Mouse (Mus musculus): ENCODE data around the gene Slc29a3. TPM values are rescaled to one million over a fixed set of nuclear protein-coding genes. Genes with fewer than 3 reads are reported as not detected.
A peak's percentile ranks its signal among the peaks of the same experiment; 100 is the strongest.

Slc29a3 gene
- polyA plus RNA-seq, 2 experiments: 1.7 to 2.1 TPM

DNA sequence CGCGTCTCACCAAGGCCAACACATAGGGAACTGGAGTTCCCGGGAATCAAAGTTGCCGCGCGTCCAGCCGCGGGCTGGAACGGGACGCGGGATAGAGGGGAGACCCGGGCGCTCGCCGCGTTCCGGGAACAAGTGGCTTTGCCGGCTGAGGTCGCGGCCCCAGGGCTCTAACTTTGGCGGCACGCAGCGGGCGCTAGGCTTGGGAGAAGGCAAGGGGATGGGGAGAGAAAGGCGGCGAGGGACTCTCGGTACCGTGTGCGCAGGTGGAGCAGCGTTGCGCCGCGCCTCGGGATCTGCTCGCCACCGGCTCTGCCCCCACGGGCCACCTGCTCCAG, 66.0 kb downstream of the Slc29a3 start:
- H3K4me3 ChIP-seq (ENCODE audit: insufficient read depth in 1 of 2, low read depth in 2 of 2, low read length in 2 of 2): peak overlapping the region in 1 of 2 experiments; percentile 40; a peak in 2 of 4 replicates
- H3K4me1 ChIP-seq (replicated peaks; ENCODE audit: control insufficient read depth in 2 of 2, insufficient read depth in 2 of 2, low read length in 1 of 2): no peaks in the 10 kb centered on the region
- no peak overlapping the region for H3K27ac ChIP-seq
- no peaks in the 10 kb centered on the region for H3K9me3 ChIP-seq (ENCODE audit: control insufficient read depth, low read length)
- H3K9ac ChIP-seq (replicated peaks): no peak overlapping the region
- TF ChIP-seq EP300 (IDR thresholded peaks at IDR 0.05; ENCODE audit: low read depth) (no peak), CTCF (IDR thresholded peaks at IDR 0.05; ENCODE audit: low read depth) (no peak)
- no peak for DNase-seq (ENCODE audit: low read depth in 3 of 3, low spot score in 3 of 3)
- H3K4me2 ChIP-seq (ENCODE audit: low read depth): peak overlapping the region; percentile 59; the same call in 1 of the 2 replicates
- whole genome bisulfite sequencing (ENCODE audit: insufficient replicate concordance): 2% methylated on average over 37 of the region's 37 CpGs
- H3K27me3 ChIP-seq (ENCODE audit: control insufficient read depth, insufficient read depth, low read length): peaks cover 45% of the 10 kb centered on the region
- no peak for ATAC-seq (ENCODE audit: insufficient read depth)
- H3K36me3 ChIP-seq (replicated peaks; ENCODE audit: control insufficient read depth, insufficient read depth, low read depth): no peaks in the 10 kb centered on the region

DNA sequence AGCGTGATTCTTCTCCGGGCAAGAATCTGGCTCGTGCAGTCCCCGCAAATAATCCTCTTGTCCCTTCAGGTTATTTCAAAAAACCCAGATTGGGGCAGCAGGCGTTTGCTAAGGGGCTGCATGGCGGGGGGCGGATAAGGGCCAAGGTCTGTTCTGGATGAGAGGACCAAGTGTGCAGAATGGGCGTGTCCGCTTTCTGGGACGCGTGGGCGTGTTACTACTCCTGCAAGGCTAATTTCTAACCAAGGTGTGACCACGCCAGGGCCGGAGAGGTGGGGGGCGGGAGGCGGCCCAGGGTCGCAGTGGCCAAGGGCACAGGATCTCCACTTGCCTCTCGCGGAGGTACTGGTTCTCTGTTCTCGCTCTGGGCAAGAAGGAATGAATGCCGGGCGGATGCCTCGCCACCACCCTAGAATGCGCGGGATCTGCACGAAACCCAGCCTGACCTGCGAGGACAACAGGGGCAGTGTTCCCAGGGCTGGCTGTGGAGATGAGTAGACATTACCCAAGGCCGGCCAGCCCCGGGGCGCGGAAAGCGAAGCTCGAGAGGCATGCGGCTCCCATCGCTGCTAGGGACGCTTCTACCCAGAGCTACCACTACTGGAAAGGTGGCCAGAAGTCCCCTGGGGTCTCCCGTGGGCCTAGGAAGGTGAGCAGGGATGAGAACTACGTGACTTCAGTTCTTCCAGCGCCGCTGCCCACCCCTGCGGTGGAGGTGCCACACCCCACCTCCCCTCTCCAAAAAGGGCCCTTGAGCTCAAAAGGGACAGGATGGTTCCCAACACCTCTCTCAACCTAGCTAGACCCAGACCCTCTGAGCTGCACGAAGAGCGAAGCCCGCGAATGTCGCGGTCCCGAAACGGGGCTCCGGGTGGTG, 66.6 kb downstream of the Slc29a3 start:
- Histone ChIP-seq H3K9me3 (ENCODE audit: control insufficient read depth, low read length) (no peaks in the 10 kb centered on the region), H3K9ac (replicated peaks) (no peak overlapping the region), H3K27ac (no peak overlapping the region), H3K4me3 (ENCODE audit: insufficient read depth in 1 of 2, low read depth in 2 of 2, low read length in 2 of 2) (no peak overlapping the region), H3K36me3 (replicated peaks; ENCODE audit: control insufficient read depth, insufficient read depth, low read depth) (no peaks in the 10 kb centered on the region), H3K27me3 (ENCODE audit: control insufficient read depth, insufficient read depth, low read length) (peaks cover 45% of the 10 kb centered on the region), H3K4me2 (ENCODE audit: low read depth) (peak overlapping the region; percentile 59; the same call in 1 of the 2 replicates), H3K4me1 (replicated peaks; ENCODE audit: control insufficient read depth in 2 of 2, insufficient read depth in 2 of 2, low read length in 1 of 2) (no peaks in the 10 kb centered on the region)
- TF ChIP-seq CTCF (IDR thresholded peaks at IDR 0.05; ENCODE audit: low read depth) (no peak), EP300 (IDR thresholded peaks at IDR 0.05; ENCODE audit: low read depth) (no peak)
- 6% methylated on average over 50 of the region's 50 CpGs for WGBS (ENCODE audit: insufficient replicate concordance)
- ATAC-seq (ENCODE audit: insufficient read depth): no peak
- no peak for DNase-seq (ENCODE audit: low read depth in 3 of 3, low spot score in 3 of 3)

DNA sequence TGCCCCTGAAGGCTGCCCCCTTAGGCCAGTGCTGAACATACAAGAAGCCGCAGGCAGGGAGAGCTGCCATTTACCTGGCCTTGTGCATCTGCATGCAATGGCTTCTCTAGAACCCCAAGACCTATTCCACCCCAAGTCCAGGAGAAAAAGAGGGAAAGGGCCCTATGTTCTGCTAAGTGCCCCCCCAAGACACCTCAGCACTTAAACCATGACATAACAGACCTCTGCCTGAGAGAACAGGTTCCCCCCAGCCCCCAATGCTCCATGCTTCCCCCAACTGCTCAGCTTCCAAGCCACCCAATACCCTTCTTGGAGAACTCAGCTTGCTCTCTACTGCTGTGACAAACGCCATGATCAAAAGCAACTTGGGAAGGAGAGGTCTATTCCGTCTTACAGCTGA, 73.7 kb downstream of the Slc29a3 start:
- WGBS (ENCODE audit: insufficient replicate concordance): 55% methylated on average over 3 of the region's 3 CpGs
- H3K27me3 ChIP-seq (ENCODE audit: control insufficient read depth, insufficient read depth, low read length): no peaks in the 10 kb centered on the region; the same call in 1 of the 2 replicates
- H3K9ac ChIP-seq (replicated peaks): no peak overlapping the region
- no peaks in the 10 kb centered on the region for H3K4me1 ChIP-seq (replicated peaks; ENCODE audit: control insufficient read depth in 2 of 2, insufficient read depth in 2 of 2, low read length in 1 of 2)
- no peak for ATAC-seq (ENCODE audit: insufficient read depth)
- H3K27ac ChIP-seq: no peak overlapping the region
- DNase-seq (ENCODE audit: low read depth in 3 of 3, low spot score in 3 of 3): no peak
- TF ChIP-seq CTCF (IDR thresholded peaks at IDR 0.05; ENCODE audit: low read depth): no peak
- TF ChIP-seq EP300 (IDR thresholded peaks at IDR 0.05; ENCODE audit: low read depth): no peak
- H3K4me3 ChIP-seq (ENCODE audit: insufficient read depth in 1 of 2, low read depth in 2 of 2, low read length in 2 of 2): no peak overlapping the region
- H3K4me2 ChIP-seq (ENCODE audit: low read depth): no peak overlapping the region
- H3K36me3 ChIP-seq (replicated peaks; ENCODE audit: control insufficient read depth, insufficient read depth, low read depth): no peaks in the 10 kb centered on the region
- H3K9me3 ChIP-seq (ENCODE audit: control insufficient read depth, low read length): no peaks in the 10 kb centered on the region

DNA sequence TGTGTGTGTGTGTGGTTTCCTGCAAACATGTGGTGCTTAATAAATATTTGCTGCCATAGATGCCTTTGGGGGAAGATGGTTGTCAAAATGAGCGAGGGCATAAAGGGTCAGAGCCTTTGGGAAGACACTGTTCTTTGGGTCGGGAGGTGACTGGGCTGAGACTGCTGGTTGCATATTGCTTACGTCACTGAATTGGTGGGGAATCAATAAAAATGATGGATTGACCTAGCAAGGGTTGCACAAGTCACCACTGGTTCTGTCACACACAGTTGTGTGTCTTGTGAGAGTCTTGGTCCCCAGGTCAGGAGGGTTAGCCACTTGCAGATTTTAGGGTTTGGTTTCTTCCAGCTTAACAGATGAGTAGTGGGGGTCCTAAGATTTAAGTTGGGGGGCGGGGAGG, 75.3 kb downstream of the Slc29a3 start:
- ATAC-seq (ENCODE audit: insufficient read depth): no peak
- H3K27ac ChIP-seq: no peak overlapping the region

DNA sequence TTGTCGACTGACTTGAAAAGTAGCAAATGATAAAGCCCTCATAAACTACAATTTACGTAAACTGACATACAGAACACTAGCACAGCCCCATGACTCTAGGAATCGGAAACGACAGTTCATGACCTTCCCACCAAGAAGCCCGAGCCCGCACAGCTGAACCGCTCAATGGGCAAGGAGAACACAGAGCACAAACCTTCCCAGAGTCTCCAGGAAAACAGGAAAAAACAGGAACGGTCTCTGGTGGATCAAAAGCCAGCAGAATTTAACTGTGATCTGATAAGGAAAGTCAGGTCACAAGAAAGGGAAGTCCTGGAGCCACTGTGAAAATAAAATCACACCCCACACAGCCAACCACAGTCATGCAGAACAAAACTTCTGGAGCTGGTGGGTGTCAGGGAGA, 82.4 kb downstream of the Slc29a3 start:
- ATAC-seq (ENCODE audit: insufficient read depth): no peak
- no peaks in the 10 kb centered on the region for H3K36me3 ChIP-seq (replicated peaks; ENCODE audit: control insufficient read depth, insufficient read depth, low read depth)
- H3K9ac ChIP-seq (replicated peaks): no peak overlapping the region
- no peak overlapping the region for H3K4me2 ChIP-seq (ENCODE audit: low read depth)
- H3K4me1 ChIP-seq (replicated peaks; ENCODE audit: control insufficient read depth in 2 of 2, insufficient read depth in 2 of 2, low read length in 1 of 2): no peaks in the 10 kb centered on the region
- H3K27me3 ChIP-seq (ENCODE audit: control insufficient read depth, insufficient read depth, low read length): no peaks in the 10 kb centered on the region
- H3K27ac ChIP-seq: no peak overlapping the region
- 21% methylated on average over 8 of the region's 8 CpGs for WGBS (ENCODE audit: insufficient replicate concordance)
- H3K4me3 ChIP-seq (ENCODE audit: insufficient read depth in 1 of 2, low read depth in 2 of 2, low read length in 2 of 2): no peak overlapping the region
- DNase-seq (ENCODE audit: low read depth in 3 of 3, low spot score in 3 of 3): no peak
- H3K9me3 ChIP-seq (ENCODE audit: control insufficient read depth, low read length): no peaks in the 10 kb centered on the region
- no peak for TF ChIP-seq EP300 (IDR thresholded peaks at IDR 0.05; ENCODE audit: low read depth)
- no peak for TF ChIP-seq CTCF (IDR thresholded peaks at IDR 0.05; ENCODE audit: low read depth)

More for the DNA sequence above, 75.3 kb downstream of the Slc29a3 start:
- no peak for DNase-seq (ENCODE audit: low read depth in 3 of 3, low spot score in 3 of 3)
- Histone ChIP-seq H3K4me2 (ENCODE audit: low read depth) (no peak overlapping the region), H3K4me1 (replicated peaks; ENCODE audit: control insufficient read depth in 2 of 2, insufficient read depth in 2 of 2, low read length in 1 of 2) (no peaks in the 10 kb centered on the region), H3K9me3 (ENCODE audit: control insufficient read depth, low read length) (no peaks in the 10 kb centered on the region), H3K4me3 (ENCODE audit: insufficient read depth in 1 of 2, low read depth in 2 of 2, low read length in 2 of 2) (no peak overlapping the region), H3K27me3 (ENCODE audit: control insufficient read depth, insufficient read depth, low read length) (no peaks in the 10 kb centered on the region), H3K9ac (replicated peaks) (no peak overlapping the region), H3K36me3 (replicated peaks; ENCODE audit: control insufficient read depth, insufficient read depth, low read depth) (no peaks in the 10 kb centered on the region)
- TF ChIP-seq CTCF (IDR thresholded peaks at IDR 0.05; ENCODE audit: low read depth) (no peak), EP300 (IDR thresholded peaks at IDR 0.05; ENCODE audit: low read depth) (no peak)
- WGBS (ENCODE audit: insufficient replicate concordance): 46% methylated on average over 4 of the region's 4 CpGs
